Mouse (Mus musculus): ENCODE measurements around the gene Crocc2.
A peak's percentile ranks its signal among the peaks of the same experiment; 100 is the strongest.

Gene Crocc2

GRCm38 (mm10) chr1:93270516-93271240 lies 102.2 kb downstream of the Crocc2 start:
- DNase-seq (ENCODE audit: low read depth, low spot score): no peak

GRCm38 (mm10) chr1:93271751-93272150 lies 103.2 kb downstream of the Crocc2 start:
- DNase-seq (ENCODE audit: low read depth, low spot score): no peak

GRCm38 (mm10) chr1:93272409-93272821 lies 103.9 kb downstream of the Crocc2 start:
- peak; percentile 74 for DNase-seq (ENCODE audit: low read depth, low spot score)

GRCm38 (mm10) chr1:93275561-93275960 lies 107.0 kb downstream of the Crocc2 start:
- DNase-seq (ENCODE audit: low read depth, low spot score): peak; percentile 92

- DNase-seq (ENCODE audit: low read depth, low spot score): no peak
Measured at GRCm38 (mm10) chr1:93277041-93277440, 108.5 kb downstream of the Crocc2 start.

Measured in ZHBTc4 (cell line).